Mouse (Mus musculus) bone marrow, adult 2 months (tissue): ENCODE measurements at regions not wholly inside any gene's neighbourhood (a gene's known extent, or its start where the extent isn't known, plus 50 kb on each side); places are given as distances from the start of the nearest gene placed in this dataset.

Experiments
- CTCF ChIP-seq: fragments of 200-500 bp; IDR thresholded peaks from 2 replicates; pipeline ENCODE4 v1.5.1; 2011; ENCODE audit warnings: low read length, control low read depth; ENCODE audit not compliant: control insufficient read depth, insufficient read depth
- POLR2A ChIP-seq: fragments of 200-500 bp; IDR thresholded peaks from 2 replicates; pipeline ENCODE4 v1.6.1; 2011; ENCODE audit warnings: low read depth, mild to moderate bottlenecking, control low read depth, low read length, borderline replicate concordance; ENCODE audit not compliant: control insufficient read depth

- TF ChIP-seq CTCF = no peak
- no peak for TF ChIP-seq POLR2A
Measured at GRCm38 (mm10) chr10:45892464-45892863, 314.8 kb downstream of the Hace1 start.
